Mouse (Mus musculus): ENCODE measurements around the gene Ubl7. TPM values are rescaled to one million over a fixed set of nuclear protein-coding genes. Genes with fewer than 3 reads are reported as not detected.

The Ubl7 gene
- polyA plus RNA-seq, 1 experiment from 2014 or later = 172 TPM

GRCm38 (mm10) chr9:57972776-57973439, 62.1 kb downstream of the Ubl7 start:
- no peak overlapping the region for H3K27ac ChIP-seq (replicated peaks)
- H3K27me3 ChIP-seq = no peaks in the 10 kb centered on the region
- 67% methylated on average over 9 of the region's 9 CpGs for WGBS
- no peak overlapping the region for H3K9ac ChIP-seq
- H3K4me2 ChIP-seq = no peak overlapping the region
- H3K9me3 ChIP-seq = no peaks in the 10 kb centered on the region
- H3K4me1 ChIP-seq (replicated peaks) = no peaks in the 10 kb centered on the region
- H3K36me3 ChIP-seq = no peaks in the 10 kb centered on the region
- ATAC-seq (ENCODE audit: low FRiP score, low read depth) = no peak
- no peak overlapping the region for H3K4me3 ChIP-seq

- WGBS = 76% methylated on average over 6 of the region's 6 CpGs
- no peak for ATAC-seq (ENCODE audit: low FRiP score, low read depth)
Observed at GRCm38 (mm10) chr9:57973440-57974066, 62.8 kb downstream of the Ubl7 start.

GRCm38 (mm10) chr9:57974221-57974620, 63.4 kb downstream of the Ubl7 start:
- 79% methylated on average over 5 of the region's 5 CpGs for WGBS
- Histone ChIP-seq H3K9me3 (no peaks in the 10 kb centered on the region), H3K27ac (replicated peaks) (no peak overlapping the region), H3K9ac (no peak overlapping the region), H3K27me3 (no peaks in the 10 kb centered on the region), H3K36me3 (no peaks in the 10 kb centered on the region), H3K4me3 (no peak overlapping the region), H3K4me2 (no peak overlapping the region), H3K4me1 (replicated peaks) (no peaks in the 10 kb centered on the region)
- ATAC-seq (ENCODE audit: low FRiP score, low read depth) = no peak

More at GRCm38 (mm10) chr9:57973440-57974066, 62.8 kb downstream of the Ubl7 start:
- H3K9ac ChIP-seq = no peak overlapping the region
- no peaks in the 10 kb centered on the region for H3K4me1 ChIP-seq (replicated peaks)
- H3K36me3 ChIP-seq = no peaks in the 10 kb centered on the region
- no peaks in the 10 kb centered on the region for H3K27me3 ChIP-seq
- no peak overlapping the region for H3K4me3 ChIP-seq
- H3K9me3 ChIP-seq = no peaks in the 10 kb centered on the region
- H3K4me2 ChIP-seq = no peak overlapping the region
- no peak overlapping the region for H3K27ac ChIP-seq (replicated peaks)

- Histone ChIP-seq H3K4me2 (no peak overlapping the region), H3K9ac (no peak overlapping the region), H3K27me3 (no peaks in the 10 kb centered on the region), H3K36me3 (no peaks in the 10 kb centered on the region), H3K4me1 (replicated peaks) (no peaks in the 10 kb centered on the region), H3K9me3 (no peaks in the 10 kb centered on the region), H3K27ac (replicated peaks) (no peak overlapping the region), H3K4me3 (no peak overlapping the region)
- 77% methylated on average over 5 of the region's 5 CpGs for WGBS
- ATAC-seq (ENCODE audit: low FRiP score, low read depth) = no peak
Observed at GRCm38 (mm10) chr9:57975200-57975821, 64.5 kb downstream of the Ubl7 start.

GRCm38 (mm10) chr9:57978025-57978424, 67.2 kb downstream of the Ubl7 start:
- Histone ChIP-seq H3K27ac (replicated peaks) (no peak overlapping the region), H3K4me2 (no peak overlapping the region), H3K9me3 (no peaks in the 10 kb centered on the region), H3K9ac (no peak overlapping the region), H3K36me3 (no peaks in the 10 kb centered on the region), H3K4me3 (no peak overlapping the region), H3K4me1 (replicated peaks) (no peaks in the 10 kb centered on the region), H3K27me3 (no peaks in the 10 kb centered on the region)
- WGBS = 85% methylated on average over 6 of the region's 6 CpGs
- no peak for ATAC-seq (ENCODE audit: low FRiP score, low read depth)

GRCm38 (mm10) chr9:57978858-57979257, 68.1 kb downstream of the Ubl7 start:
- no peak for ATAC-seq (ENCODE audit: low FRiP score, low read depth)
- Histone ChIP-seq H3K4me2 (no peak overlapping the region), H3K27ac (replicated peaks) (no peak overlapping the region), H3K4me1 (replicated peaks) (no peaks in the 10 kb centered on the region), H3K27me3 (no peaks in the 10 kb centered on the region), H3K9me3 (no peaks in the 10 kb centered on the region), H3K36me3 (no peaks in the 10 kb centered on the region), H3K4me3 (no peak overlapping the region), H3K9ac (no peak overlapping the region)
- 82% methylated on average over 3 of the region's 3 CpGs for WGBS

Other genes with a start within 250 kb of the Ubl7 start
- not detected in 2 replicates for gene Cyp1a2, start 227.3 kb upstream of the Ubl7 start, polyA plus RNA-seq (2015; fragmentation: Nextera tagmentation; extraction: Ambion mirVana)
- gene Cyp1a1, start 223.1 kb upstream of the Ubl7 start, polyA plus RNA-seq (2015; fragmentation: Nextera tagmentation; extraction: Ambion mirVana) = 0.05 and 0.19 TPM in 2 replicates
- 30.8 and 31.0 TPM in 2 replicates for gene Edc3, start 202.4 kb upstream of the Ubl7 start, polyA plus RNA-seq (2015; fragmentation: Nextera tagmentation; extraction: Ambion mirVana)
- gene Clk3, start 145.1 kb upstream of the Ubl7 start, polyA plus RNA-seq (2015; fragmentation: Nextera tagmentation; extraction: Ambion mirVana) = 65.5 and 67.0 TPM in 2 replicates
- 7.7 and 8.5 TPM in 2 replicates for gene Arid3b, start 74.2 kb upstream of the Ubl7 start, polyA plus RNA-seq (2015; fragmentation: Nextera tagmentation; extraction: Ambion mirVana)
- gene Sema7a, start 29.1 kb downstream of the Ubl7 start, polyA plus RNA-seq (2015; fragmentation: Nextera tagmentation; extraction: Ambion mirVana) = 2.5 and 3.7 TPM in 2 replicates
- gene Cyp11a1, start 95.4 kb downstream of the Ubl7 start, polyA plus RNA-seq (2015; fragmentation: Nextera tagmentation; extraction: Ambion mirVana) = 1.4 and 2.3 TPM in 2 replicates
- gene Stra6, start 152.8 kb downstream of the Ubl7 start, polyA plus RNA-seq (2015; fragmentation: Nextera tagmentation; extraction: Ambion mirVana) = 16.0 and 17.5 TPM in 2 replicates
- 0.38 and 0.58 TPM in 2 replicates for gene Ccdc33, start 207.8 kb downstream of the Ubl7 start, polyA plus RNA-seq (2015; fragmentation: Nextera tagmentation; extraction: Ambion mirVana)

Measured in hindbrain, embryonic 15.5 days (tissue).